Mouse (Mus musculus) heart, postnatal 0 days (tissue): ENCODE measurements around the gene Dedd.

Experiments
- CTCF ChIP-seq: IDR thresholded peaks from 2 replicates; pipeline ENCODE4 v1.5.1; 2016; ENCODE audit warnings: antibody characterized with exemption, control low read depth, low read depth
- EP300 ChIP-seq: IDR thresholded peaks from 2 replicates; pipeline ENCODE4 v1.6.1; 2016; ENCODE audit warnings: antibody characterized with exemption, low read depth

- TF ChIP-seq CTCF (no peak), EP300 (no peak)
Observed at GRCm38 (mm10) chr1:171348665-171349064, 19.7 kb downstream of the Dedd start.
